Mouse (Mus musculus): ENCODE results near the gene Zmynd19. TPM values are rescaled to one million over a fixed set of nuclear protein-coding genes. Genes with fewer than 3 reads are reported as not detected.

Gene Zmynd19
- polyA plus RNA-seq (2012; ENCODE audit: insufficient read depth, insufficient read length, low replicate concordance, missing spikeins), result not detected in 2 replicates

GRCm38 (mm10) chr2:24949421-24950188 lies at the start of gene Zmynd19:
TSS of gene Zmynd19 (plus strand) at chr2:24949792.
- H3K4me3 ChIP-seq (ENCODE audit: insufficient read depth, low read depth, low read length), result peak within 1 kb of the TSS; percentile 69
- WGBS, result under 1% methylated on average over 106 of the region's 108 CpGs
- peaks cover 3% of the 10 kb centered on the region for H3K4me1 ChIP-seq (ENCODE audit: control insufficient read depth, insufficient read depth, low read length)
- TF ChIP-seq POLR2A (IDR thresholded peaks at IDR 0.05; ENCODE audit: insufficient read depth, low read depth, low read length), result peak; percentile 59
- TF ChIP-seq CTCF (IDR thresholded peaks at IDR 0.05; ENCODE audit: insufficient read depth, low read depth, low read length), result no peak
- no peak within 1 kb of the TSS for H3K27ac ChIP-seq (ENCODE audit: insufficient read depth, low read depth, low read length)

GRCm38 (mm10) chr2:24901055-24901454 lies 48.5 kb upstream of the Zmynd19 start:
- 20% methylated on average over 5 of the region's 5 CpGs for WGBS
- Histone ChIP-seq H3K4me3 (ENCODE audit: insufficient read depth, low read depth, low read length) (no peak overlapping the region), H3K27ac (ENCODE audit: insufficient read depth, low read depth, low read length) (no peak overlapping the region), H3K4me1 (ENCODE audit: control insufficient read depth, insufficient read depth, low read length) (peaks cover 9% of the 10 kb centered on the region)
- TF ChIP-seq CTCF (IDR thresholded peaks at IDR 0.05; ENCODE audit: insufficient read depth, low read depth, low read length) (no peak), POLR2A (IDR thresholded peaks at IDR 0.05; ENCODE audit: insufficient read depth, low read depth, low read length) (no peak)

- TF ChIP-seq POLR2A (IDR thresholded peaks at IDR 0.05; ENCODE audit: insufficient read depth, low read depth, low read length) (no peak), CTCF (IDR thresholded peaks at IDR 0.05; ENCODE audit: insufficient read depth, low read depth, low read length) (no peak)
- H3K4me1 ChIP-seq (ENCODE audit: control insufficient read depth, insufficient read depth, low read length), result peaks cover 11% of the 10 kb centered on the region
- no peak overlapping the region; the same call in 1 of the 2 replicates for H3K27ac ChIP-seq (ENCODE audit: insufficient read depth, low read depth, low read length)
- WGBS, result 71% methylated on average over 6 of the region's 6 CpGs
- H3K4me3 ChIP-seq (ENCODE audit: insufficient read depth, low read depth, low read length), result no peak overlapping the region
Measured at GRCm38 (mm10) chr2:24902999-24903398, 46.6 kb upstream of the Zmynd19 start.

GRCm38 (mm10) chr2:24904823-24905652 lies 44.6 kb upstream of the Zmynd19 start:
- Histone ChIP-seq H3K27ac (ENCODE audit: insufficient read depth, low read depth, low read length) (peak overlapping the region; percentile 62), H3K4me1 (ENCODE audit: control insufficient read depth, insufficient read depth, low read length) (peaks cover 11% of the 10 kb centered on the region), H3K4me3 (ENCODE audit: insufficient read depth, low read depth, low read length) (no peak overlapping the region)
- 50% methylated on average over 11 of the region's 11 CpGs for WGBS
- TF ChIP-seq POLR2A (IDR thresholded peaks at IDR 0.05; ENCODE audit: insufficient read depth, low read depth, low read length), result no peak
- no peak for TF ChIP-seq CTCF (IDR thresholded peaks at IDR 0.05; ENCODE audit: insufficient read depth, low read depth, low read length)

- H3K27ac ChIP-seq (ENCODE audit: insufficient read depth, low read depth, low read length), result peak overlapping the region; percentile 62
- WGBS, result 1% methylated on average over 2 of the region's 2 CpGs
- H3K4me1 ChIP-seq (ENCODE audit: control insufficient read depth, insufficient read depth, low read length), result peaks cover 11% of the 10 kb centered on the region
- H3K4me3 ChIP-seq (ENCODE audit: insufficient read depth, low read depth, low read length), result no peak overlapping the region
- TF ChIP-seq CTCF (IDR thresholded peaks at IDR 0.05; ENCODE audit: insufficient read depth, low read depth, low read length) (no peak), POLR2A (IDR thresholded peaks at IDR 0.05; ENCODE audit: insufficient read depth, low read depth, low read length) (no peak)
Measured at GRCm38 (mm10) chr2:24905653-24906155, 43.9 kb upstream of the Zmynd19 start.

GRCm38 (mm10) chr2:24910481-24910880 lies 39.1 kb upstream of the Zmynd19 start:
- no peak overlapping the region for H3K4me3 ChIP-seq (ENCODE audit: insufficient read depth, low read depth, low read length)
- H3K4me1 ChIP-seq (ENCODE audit: control insufficient read depth, insufficient read depth, low read length), result peaks cover 2% of the 10 kb centered on the region
- 94% methylated on average over 4 of the region's 4 CpGs for WGBS
- TF ChIP-seq CTCF (IDR thresholded peaks at IDR 0.05; ENCODE audit: insufficient read depth, low read depth, low read length) (no peak), POLR2A (IDR thresholded peaks at IDR 0.05; ENCODE audit: insufficient read depth, low read depth, low read length) (no peak)
- H3K27ac ChIP-seq (ENCODE audit: insufficient read depth, low read depth, low read length), result no peak overlapping the region

- TF ChIP-seq CTCF (IDR thresholded peaks at IDR 0.05; ENCODE audit: insufficient read depth, low read depth, low read length) (no peak), POLR2A (IDR thresholded peaks at IDR 0.05; ENCODE audit: insufficient read depth, low read depth, low read length) (no peak)
- Histone ChIP-seq H3K27ac (ENCODE audit: insufficient read depth, low read depth, low read length) (no peak overlapping the region), H3K4me3 (ENCODE audit: insufficient read depth, low read depth, low read length) (no peak overlapping the region), H3K4me1 (ENCODE audit: control insufficient read depth, insufficient read depth, low read length) (no peaks in the 10 kb centered on the region)
- WGBS, result 90% methylated on average over 4 of the region's 4 CpGs
Measured at GRCm38 (mm10) chr2:24912189-24912588, 37.4 kb upstream of the Zmynd19 start.

GRCm38 (mm10) chr2:24912589-24912988 lies 37.0 kb upstream of the Zmynd19 start:
- no peak overlapping the region for H3K27ac ChIP-seq (ENCODE audit: insufficient read depth, low read depth, low read length)

GRCm38 (mm10) chr2:24914762-24915161 lies 34.8 kb upstream of the Zmynd19 start:
- Histone ChIP-seq H3K4me3 (ENCODE audit: insufficient read depth, low read depth, low read length) (no peak overlapping the region), H3K4me1 (ENCODE audit: control insufficient read depth, insufficient read depth, low read length) (no peaks in the 10 kb centered on the region), H3K27ac (ENCODE audit: insufficient read depth, low read depth, low read length) (no peak overlapping the region)
- TF ChIP-seq POLR2A (IDR thresholded peaks at IDR 0.05; ENCODE audit: insufficient read depth, low read depth, low read length) (no peak), CTCF (IDR thresholded peaks at IDR 0.05; ENCODE audit: insufficient read depth, low read depth, low read length) (no peak)
- WGBS, result 65% methylated on average over 3 of the region's 3 CpGs

More at GRCm38 (mm10) chr2:24912589-24912988, 37.0 kb upstream of the Zmynd19 start:
- no peaks in the 10 kb centered on the region for H3K4me1 ChIP-seq (ENCODE audit: control insufficient read depth, insufficient read depth, low read length)
- no peak overlapping the region for H3K4me3 ChIP-seq (ENCODE audit: insufficient read depth, low read depth, low read length)
- no peak for TF ChIP-seq POLR2A (IDR thresholded peaks at IDR 0.05; ENCODE audit: insufficient read depth, low read depth, low read length)
- no peak for TF ChIP-seq CTCF (IDR thresholded peaks at IDR 0.05; ENCODE audit: insufficient read depth, low read depth, low read length)

Data from olfactory bulb, adult 2 months (tissue).